Mouse (Mus musculus) retina, postnatal 7 days (tissue): ENCODE measurements around the gene Prss22.

Experiments used
- DNase-seq: peaks from one replicate; pipeline ENCODE4 v3.0.0-alpha.2; 2012; ENCODE audit warnings: low read depth, low spot score

Prss22 gene

GRCm38 (mm10) chr17:23997901-23998300 is at the start of gene Prss22:
Prss22 (minus strand) TSS chr17:23998100.
- no peak for DNase-seq

DNA sequence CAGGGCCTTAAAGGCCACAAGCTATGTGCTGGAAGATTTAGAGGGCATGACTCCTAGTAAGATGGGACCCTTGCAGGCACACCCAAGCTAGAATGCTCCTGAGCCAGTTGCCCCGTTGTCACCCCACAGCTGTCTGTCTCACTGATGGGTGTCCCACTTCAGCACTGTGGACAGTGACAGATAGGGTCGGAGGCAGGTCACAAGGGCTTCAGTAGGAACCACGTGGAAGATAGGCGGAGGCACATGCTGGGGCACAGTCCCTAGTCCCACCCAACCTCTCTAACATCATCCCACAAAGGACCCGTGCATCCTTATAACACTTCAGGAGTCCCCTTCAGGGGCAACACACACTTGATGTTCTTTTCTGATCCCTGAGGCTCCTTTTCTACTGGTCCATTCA is 48.1 kb upstream of the Prss22 start:
- DNase-seq = no peak

- DNase-seq = no peak
Observed at GRCm38 (mm10) chr17:24045608-24046007, 47.7 kb upstream of the Prss22 start.

GRCm38 (mm10) chr17:24044482-24044881 is 46.6 kb upstream of the Prss22 start:
- DNase-seq = no peak

GRCm38 (mm10) chr17:24037844-24038243 is 39.9 kb upstream of the Prss22 start, which contains the start of gene Prss27:
Prss27 (plus strand) TSS chr17:24038144.
- DNase-seq = no peak

DNA sequence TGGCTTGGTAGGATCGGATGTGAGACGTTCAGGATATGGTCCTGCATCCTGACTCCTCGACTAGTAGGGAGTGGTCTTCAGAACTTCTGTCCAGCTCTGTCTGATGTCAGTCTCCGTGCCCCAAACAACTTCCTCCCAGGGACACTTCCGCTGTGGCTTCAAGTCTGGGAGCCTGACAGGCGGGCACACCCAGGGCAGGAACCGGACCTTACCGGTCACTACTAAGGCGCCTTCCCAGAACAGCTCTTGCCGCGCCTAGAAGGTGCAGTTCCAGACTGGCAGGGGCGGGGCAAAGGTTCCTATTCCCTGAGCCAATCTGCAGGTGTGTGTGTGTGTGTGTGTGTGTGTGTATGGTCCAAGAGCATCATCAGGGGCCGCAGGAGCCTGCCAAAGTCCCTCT is 39.5 kb upstream of the Prss22 start:
- no peak for DNase-seq

DNA sequence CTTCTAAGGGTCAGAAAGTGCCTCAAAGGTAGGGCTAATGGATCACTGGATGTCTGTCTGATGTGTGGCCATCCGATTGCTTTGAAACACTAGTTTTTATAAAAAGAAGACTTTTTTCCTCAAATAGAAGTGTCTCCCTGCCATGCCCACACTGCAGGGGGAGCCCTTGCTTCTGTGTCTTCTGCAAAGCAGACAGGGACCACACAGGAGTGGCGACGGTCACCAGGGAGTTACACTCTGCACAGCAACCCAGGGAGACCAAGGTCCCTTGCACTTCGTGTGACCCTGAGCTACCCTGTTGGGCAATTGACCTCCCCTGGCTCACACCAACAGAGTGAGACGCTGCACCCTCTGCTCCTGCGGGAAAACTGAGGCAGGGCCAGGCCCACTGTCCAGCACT is 39.1 kb upstream of the Prss22 start:
- DNase-seq = no peak

DNA sequence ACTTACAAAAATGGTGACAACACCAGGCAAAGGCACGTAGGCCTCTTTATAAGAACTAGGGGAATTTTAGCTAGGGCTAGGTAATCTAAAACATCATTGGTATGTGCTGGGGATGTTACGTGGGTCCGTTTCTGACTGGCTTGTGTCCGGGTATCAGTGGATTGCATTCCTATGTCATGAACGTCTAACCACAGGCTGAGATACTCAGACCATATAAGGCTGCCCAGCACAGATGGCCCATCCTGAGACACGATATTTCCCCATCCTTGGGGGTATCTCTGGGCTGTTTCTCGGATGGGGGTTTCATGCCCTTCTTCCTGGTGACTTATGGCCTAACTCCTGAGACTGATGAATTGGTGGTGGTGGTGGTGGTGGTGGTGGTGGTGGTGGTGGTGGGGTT is 37.2 kb upstream of the Prss22 start:
- DNase-seq = no peak

DNA sequence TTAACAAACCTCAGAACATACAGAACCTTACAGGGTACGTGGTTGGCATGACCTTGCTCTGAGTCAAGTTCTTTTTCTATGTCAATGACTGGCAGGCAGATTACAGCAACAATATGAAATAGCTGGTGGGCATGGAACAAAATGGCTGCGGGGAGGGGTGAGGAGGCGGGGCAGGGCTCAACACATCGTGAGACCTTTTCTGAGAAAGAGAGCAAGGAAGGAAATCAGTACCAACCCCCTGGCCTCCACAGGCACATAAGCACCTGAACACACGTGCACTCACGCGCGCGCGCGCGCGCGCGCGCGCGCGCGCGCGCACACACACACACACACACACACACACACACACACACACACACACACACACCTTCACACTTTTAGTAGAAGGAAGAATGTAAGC is 32.7 kb upstream of the Prss22 start:
- no peak for DNase-seq

DNA sequence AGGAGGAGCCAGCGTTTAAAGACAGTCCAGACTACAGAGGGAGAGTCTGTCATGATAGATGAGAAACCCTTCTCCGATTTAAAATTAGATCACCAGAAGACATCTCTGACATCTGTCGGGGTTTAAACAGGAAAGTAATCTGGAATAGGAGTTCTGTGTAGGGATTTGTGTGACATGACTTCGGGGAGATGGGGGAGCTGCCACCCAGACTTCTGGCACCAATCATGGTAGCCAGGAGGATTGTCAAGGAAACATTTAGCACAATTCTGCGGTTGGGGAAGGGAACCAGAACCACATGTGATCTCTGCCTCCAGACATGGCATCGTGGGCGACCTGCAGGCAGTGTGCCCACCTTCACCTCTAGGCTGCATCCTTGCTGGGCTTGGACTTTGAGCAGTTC is 31.6 kb upstream of the Prss22 start:
- DNase-seq = no peak

DNA sequence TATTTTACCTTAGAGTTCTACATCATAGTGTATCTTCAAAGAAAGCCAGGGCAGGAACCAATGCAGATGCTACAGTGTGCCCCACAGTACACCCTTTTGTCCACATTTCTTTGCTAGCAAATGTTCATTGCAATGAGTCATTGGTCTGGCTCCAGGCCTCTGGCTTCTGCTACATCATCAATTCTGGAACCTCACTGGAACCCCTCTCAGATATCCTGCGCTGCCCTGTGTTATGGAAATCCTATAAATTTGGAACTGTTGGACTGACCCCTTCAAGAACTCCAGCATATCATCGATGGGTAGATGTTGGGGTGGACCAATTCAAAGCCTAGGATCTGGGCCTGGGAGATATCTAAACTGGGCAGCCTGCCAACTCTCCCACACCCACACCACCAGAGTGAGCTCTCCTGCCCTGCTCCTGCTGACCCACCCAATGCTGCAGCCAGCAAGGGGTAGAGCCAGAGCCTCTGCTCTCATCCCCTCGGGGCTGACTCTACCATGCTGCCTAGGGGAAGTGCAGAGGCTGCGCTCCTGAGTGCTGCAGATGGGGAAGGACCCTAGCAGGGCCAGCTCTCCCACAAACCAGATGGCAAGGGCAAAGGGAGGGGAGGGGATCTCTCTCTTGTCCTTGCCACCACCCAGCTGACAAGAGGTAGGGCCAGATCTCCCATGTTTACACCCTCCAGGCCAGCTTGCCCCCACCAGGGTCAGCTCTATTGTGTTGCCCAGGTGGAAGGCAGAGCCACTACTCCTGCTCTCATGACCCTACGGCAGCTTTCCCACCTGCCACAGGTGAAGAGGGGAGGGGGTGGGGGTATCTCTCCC is 23.7 kb upstream of the Prss22 start:
- DNase-seq = no peak

- DNase-seq = no peak
Observed at GRCm38 (mm10) chr17:24020696-24021095, 22.8 kb upstream of the Prss22 start.

DNA sequence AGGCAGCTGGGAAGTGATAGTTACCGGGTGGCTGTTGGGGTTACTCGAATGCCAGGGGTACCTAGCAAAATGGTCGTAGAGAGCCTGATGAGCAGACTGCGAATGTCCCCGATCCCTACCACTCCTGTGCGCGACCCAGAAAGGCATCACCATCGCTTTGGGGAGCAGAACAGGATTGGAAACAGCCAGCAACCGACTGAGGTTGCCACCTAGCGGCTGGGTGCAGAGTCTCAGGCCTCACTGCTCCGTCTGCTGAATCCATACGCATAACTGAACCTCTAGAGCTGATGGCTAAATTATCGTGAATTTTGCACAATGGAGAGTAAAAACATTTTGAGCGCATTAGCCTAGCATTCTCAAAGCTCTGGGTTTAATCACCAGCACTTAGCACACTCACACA is 17.8 kb upstream of the Prss22 start:
- peak; percentile 8 for DNase-seq

DNA sequence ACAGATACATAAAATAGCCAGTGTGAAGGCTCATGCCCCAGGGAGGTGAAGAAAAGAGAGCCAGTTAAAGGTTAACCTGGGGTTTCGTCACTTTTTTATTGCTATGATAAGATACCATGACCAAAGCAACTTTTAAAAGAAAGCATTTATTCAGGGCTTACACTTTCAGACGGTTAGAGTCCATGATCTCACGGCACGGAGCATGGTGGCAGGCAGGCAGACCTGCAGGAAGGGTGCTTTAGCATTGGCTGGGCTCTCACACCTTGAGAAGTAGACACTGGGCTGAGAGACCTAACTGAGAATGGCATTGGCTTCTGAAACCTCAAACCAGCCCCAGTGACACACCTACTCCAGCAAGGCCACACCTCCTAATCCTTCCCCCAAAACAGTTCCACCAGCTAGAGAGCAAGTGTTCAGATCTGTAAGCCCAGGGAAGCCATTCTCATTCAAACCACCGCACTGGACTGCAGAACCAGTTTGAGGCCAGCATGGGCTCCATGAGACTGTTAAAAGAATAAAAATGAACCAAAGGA is 16.6 kb upstream of the Prss22 start:
- no peak for DNase-seq

- no peak for DNase-seq
Observed at GRCm38 (mm10) chr17:24012921-24013320, 15.0 kb upstream of the Prss22 start.

DNA sequence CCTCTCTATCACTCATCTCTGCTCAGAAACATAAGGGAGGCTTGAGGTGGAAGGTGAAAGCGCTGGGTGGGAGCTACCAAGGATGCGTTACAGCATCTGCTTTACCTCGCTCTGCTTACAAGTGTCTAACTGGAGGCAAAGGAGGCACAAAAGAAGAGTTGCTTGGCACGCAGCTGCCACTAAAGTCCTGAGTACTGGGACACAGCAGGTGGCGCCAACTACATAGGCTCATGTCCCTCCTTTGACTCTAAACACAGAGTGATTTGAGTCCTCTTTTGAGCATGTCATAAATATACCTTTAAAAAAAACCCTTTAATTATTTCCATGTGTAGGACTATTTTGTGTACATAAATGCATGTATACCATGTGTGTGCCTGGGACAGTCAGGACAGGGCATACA is 11.7 kb upstream of the Prss22 start:
- DNase-seq = no peak

- no peak for DNase-seq
Observed at GRCm38 (mm10) chr17:24008105-24008504, 10.2 kb upstream of the Prss22 start.

DNA sequence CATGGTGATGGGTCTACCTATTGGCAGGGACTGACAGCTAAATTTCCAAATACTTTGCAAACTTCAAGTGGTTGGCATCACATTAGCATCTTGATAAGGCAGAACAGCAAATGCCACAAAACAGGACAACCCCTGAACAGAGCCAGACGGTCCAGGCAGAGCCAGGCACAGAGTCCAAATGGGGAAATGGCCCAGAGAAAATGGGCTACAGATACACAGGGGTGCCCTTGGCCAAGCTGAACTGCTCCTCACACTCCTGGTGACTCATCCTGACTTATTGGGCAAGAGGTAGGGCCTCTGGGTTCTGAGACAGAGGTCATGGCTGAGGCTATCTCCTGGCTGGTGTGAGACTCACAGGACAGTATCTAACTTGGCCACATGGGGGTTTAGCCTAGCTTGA is 9.5 kb upstream of the Prss22 start:
- no peak for DNase-seq

- DNase-seq = no peak
Observed at GRCm38 (mm10) chr17:24006930-24007329, 9.0 kb upstream of the Prss22 start.

GRCm38 (mm10) chr17:24005049-24005448 is 7.1 kb upstream of the Prss22 start:
- DNase-seq = no peak

- DNase-seq = no peak
Observed at GRCm38 (mm10) chr17:24004071-24004665, 6.3 kb upstream of the Prss22 start.

DNA sequence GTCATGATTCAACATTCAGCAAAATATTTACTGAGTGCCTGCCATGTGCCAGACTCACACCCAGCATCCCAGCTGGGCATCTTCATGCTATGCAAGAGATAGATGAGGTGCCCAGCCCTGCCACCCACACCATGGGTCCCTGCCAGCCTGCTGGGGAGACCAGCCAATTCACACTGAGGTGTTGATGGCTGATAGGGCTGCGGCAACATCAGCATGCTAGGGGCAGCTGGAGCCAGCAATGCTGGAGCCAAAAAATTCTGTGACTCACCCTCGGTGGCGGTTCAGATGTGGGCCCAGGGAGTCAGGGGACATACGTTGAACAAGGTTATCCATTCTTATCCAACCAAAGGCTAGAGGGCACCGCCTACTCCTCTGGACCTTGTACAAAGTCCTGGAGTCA is 2.5 kb upstream of the Prss22 start:
- DNase-seq = no peak

GRCm38 (mm10) chr17:23998383-23998782 is 483 bp upstream of the Prss22 start:
- DNase-seq = no peak
